Mouse (Mus musculus) gastrocnemius, postnatal 10 days (tissue): ENCODE results near the gene Tmem199. TPM values are rescaled to one million over a fixed set of nuclear protein-coding genes. Genes with fewer than 3 reads are reported as not detected.
A peak's percentile ranks its signal among the peaks of the same experiment; 100 is the strongest.

Experiments used
- DNase-seq: peaks from one replicate; pipeline ENCODE4 v3.0.0; 2021; ENCODE audit warnings: mixed read lengths
- total RNA-seq, 2 experiments: library from RNA; stranded (reverse); gene quantifications; 2 replicates each; pipeline ENCODE4 v1.2.3; 2021

Tmem199 gene
- total RNA-seq, 2 experiments from 2014 or later, result 14.2 to 16.3 TPM

DNA sequence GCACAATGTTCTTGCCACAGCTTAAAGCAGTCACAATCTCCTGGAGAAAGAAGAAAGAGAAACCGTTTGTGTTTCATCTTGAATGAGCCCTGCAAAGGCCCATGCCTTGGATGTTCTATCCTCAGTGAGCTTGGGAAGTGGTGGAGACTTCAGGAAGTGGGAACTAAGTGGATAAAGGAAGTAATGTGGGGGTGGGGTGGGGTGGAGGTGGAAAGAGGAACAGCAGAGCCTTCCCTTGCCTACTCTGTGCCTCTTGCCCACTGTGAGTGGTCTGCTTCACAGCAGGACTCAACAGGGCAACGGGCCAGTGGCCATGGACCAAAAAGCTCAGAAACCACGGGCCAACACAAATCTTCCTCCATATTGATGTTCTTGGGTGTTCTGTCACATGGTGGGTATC lies 36.7 kb downstream of the Tmem199 start:
- no peak for DNase-seq

DNA sequence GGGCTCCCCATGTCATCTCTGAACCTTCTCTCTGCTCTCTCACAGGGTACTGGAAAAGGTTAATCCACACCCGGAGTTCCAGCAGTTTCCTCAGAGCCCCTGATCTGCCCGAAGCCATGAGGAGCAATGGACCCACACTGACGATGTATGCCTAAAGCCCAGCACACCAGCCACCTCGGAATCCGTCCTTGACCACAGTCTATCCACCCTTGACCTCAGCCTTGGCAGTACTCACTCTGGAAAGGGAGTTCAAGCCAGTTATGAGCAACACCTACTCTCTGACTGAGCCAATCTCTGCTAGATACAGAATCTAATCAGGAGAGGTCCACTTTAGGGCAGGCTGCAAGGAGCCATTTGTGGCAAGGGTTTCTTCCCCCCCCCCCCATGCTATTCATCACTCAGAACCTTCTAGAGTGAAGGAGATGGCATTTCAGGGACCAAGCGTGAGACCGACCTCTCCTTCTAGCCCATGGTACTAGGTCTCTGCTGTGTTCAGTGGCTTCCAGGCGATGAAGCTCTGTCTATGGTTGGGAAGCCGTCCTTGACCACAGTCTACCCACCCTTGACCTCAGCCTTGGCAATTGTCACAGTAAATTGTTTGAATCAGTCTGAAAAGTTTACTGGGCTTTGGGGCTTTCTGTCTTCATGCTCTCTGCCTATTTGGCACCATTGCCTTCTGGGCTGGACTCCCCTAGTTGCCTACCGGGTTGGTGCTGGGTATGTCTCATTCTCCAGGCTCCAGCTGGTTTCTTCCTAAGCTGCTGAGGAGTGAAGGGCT lies 40.5 kb downstream of the Tmem199 start:
- no peak for DNase-seq

- no peak for DNase-seq
Measured at GRCm38 (mm10) chr11:78467932-78468331, 44.0 kb downstream of the Tmem199 start.

- DNase-seq, result no peak
Measured at GRCm38 (mm10) chr11:78467515-78467914, 44.5 kb downstream of the Tmem199 start.

DNA sequence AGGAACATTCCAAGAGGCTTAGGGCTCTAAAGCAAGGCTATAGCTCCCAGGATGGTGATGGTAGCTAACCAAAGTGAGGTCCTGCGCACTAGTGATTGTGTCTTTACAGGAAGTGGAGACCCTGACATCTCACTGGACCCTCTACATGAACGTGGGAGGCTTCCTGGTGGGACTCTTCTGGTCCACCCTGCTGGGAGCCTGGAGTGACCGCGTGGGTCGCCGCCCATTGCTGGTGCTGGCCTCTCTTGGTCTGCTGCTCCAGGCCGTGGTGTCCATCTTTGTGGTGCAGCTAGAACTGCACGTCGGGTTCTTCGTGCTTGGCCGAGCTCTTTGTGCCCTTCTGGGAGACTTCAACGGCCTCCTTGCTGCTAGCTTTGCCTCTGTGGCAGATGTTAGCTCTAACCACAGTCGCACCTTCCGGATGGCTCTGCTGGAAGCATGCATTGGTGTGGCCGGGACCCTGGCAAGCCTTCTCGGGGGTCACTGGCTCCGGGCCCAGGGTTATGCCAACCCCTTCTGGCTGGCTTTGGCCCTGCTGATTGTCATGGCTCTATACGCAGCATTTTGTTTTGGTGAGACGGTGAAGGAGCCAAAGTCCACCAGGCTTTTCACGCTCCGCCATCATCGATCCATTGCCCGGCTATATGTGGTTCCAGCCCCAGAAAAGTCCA lies 45.6 kb downstream of the Tmem199 start:
- DNase-seq, result no peak

GRCm38 (mm10) chr11:78465568-78466180 lies 46.3 kb downstream of the Tmem199 start, which contains the start of gene Slc46a1:
TSS of gene Slc46a1 (plus strand) at chr11:78465697.
- peak; percentile 91 for DNase-seq

GRCm38 (mm10) chr11:78465116-78465515 lies 46.9 kb downstream of the Tmem199 start:
- DNase-seq, result no peak

DNA sequence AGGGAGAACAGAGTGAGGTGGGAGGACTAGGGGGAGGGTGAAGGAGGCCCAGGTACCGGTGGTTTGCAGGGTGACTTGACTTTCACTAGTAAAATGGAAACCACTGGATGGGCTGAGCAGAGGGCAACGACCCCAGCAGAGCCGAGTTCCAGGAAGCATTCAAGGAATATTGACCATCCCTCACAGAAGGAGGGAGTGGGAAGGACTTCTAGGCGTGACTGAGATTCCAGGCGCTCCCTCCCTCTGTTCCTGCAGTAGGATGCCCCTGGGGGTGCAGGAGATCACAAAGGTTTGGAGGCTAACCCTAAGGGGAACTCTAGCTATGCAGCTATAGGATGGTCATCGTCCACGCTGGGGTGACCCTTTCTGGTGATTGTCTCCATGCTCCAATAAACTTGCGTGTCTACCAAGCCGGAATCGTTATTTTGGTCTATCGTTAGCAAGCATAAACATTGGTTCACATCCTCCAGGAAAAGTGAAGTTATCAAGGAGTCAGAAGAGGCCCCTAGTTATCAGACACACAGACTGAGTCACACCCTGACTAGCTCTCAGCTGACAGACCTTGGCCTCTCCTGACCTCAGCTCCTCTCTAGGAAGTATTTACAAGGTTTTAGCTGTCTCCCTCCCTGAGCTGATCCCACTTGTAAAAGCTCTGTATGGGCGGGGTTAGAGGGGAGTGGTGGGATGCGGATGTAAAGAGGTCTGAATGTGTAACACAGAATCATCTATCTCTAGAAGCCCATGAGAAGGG lies 48.5 kb downstream of the Tmem199 start:
- no peak for DNase-seq

DNA sequence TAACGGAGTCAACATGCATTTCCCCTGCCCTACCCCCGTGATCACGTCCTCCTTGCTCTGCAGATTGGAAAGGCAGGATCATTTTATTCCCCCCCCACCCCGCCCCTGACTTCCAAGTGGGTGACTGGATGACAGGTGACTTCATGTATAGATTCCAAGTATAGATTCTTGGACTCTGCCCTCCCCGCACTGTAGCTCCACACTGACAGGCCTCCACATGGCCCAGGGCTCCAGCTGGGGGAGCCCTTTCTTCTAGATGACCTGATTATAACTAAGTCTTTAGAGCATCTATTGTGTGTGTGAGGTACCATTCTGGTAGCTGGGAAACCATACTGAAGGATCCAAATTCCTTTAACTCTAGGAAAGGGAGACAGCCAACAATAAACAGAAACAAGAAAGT lies 49.3 kb downstream of the Tmem199 start:
- DNase-seq, result no peak

- no peak for DNase-seq
Measured at GRCm38 (mm10) chr11:78461894-78462293, 50.1 kb downstream of the Tmem199 start.

DNA sequence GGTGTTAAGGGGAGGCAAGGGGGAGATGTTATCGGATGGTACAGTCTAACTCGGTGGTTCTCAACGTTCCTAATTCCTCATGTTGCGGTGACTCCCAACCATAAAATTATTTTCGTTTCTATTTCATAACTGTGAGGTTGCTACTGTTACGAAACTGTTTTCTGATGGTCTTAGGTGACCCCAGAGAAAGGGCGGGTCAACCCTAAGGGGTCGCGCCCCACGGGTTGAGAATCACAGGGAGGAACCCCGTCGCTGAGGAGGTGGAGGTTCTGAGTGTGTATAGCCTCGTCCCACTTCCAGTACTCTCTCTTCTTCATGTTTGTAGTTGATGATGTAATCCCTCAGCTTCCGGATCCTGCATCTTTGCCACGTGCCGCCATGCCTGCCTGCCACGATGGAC lies 53.2 kb downstream of the Tmem199 start:
- no peak for DNase-seq

Other genes starting within 250 kb of the Tmem199 start
- gene BC030499, start 221.3 kb downstream of the Tmem199 start, total RNA-seq, result under 1 TPM; 0.36 to 0.59 TPM
- gene Spag5, start 210.6 kb downstream of the Tmem199 start, total RNA-seq, result 10 to 100 TPM in 1 of 2 experiments, 1 to 10 TPM in 1; 7.1 to 11.3 TPM
- gene Aldoc, start 189.2 kb downstream of the Tmem199 start, total RNA-seq, result 1 to 10 TPM; 1.9 to 2.0 TPM
- gene Pigs, start 183.8 kb downstream of the Tmem199 start, total RNA-seq, result 10 to 100 TPM; 24.9 to 25.5 TPM
- gene Unc119, start 168.7 kb downstream of the Tmem199 start, total RNA-seq, result 10 to 100 TPM; 26.2 to 28.4 TPM
- gene Foxn1, start 125.6 kb downstream of the Tmem199 start, total RNA-seq, result not detected
- not detected for gene Slc13a2, start 90.0 kb downstream of the Tmem199 start, total RNA-seq
- gene Slc46a1, start 46.5 kb downstream of the Tmem199 start, total RNA-seq, result 1 to 10 TPM; 1.6 to 2.8 TPM
- 1 to 10 TPM; 1.2 to 1.7 TPM for gene Sarm1, start 14.4 kb downstream of the Tmem199 start, total RNA-seq
- gene Vtn, start 13.1 kb downstream of the Tmem199 start, total RNA-seq, result 10 to 100 TPM; 29.8 to 39.0 TPM
- gene Sebox, start 8.7 kb downstream of the Tmem199 start, total RNA-seq, result not detected
- gene Poldip2, start within 50 bp of the Tmem199 start, total RNA-seq, result 100 to 1,000 TPM in 1 of 2 experiments, 10 to 100 TPM in 1; 99.9 to 109 TPM
- gene Tnfaip1, start 24.2 kb upstream of the Tmem199 start, total RNA-seq, result 10 to 100 TPM; 39.3 to 42.6 TPM
- gene Ift20, start 24.2 kb upstream of the Tmem199 start, total RNA-seq, result 10 to 100 TPM; 28.0 to 39.1 TPM
- 10 to 100 TPM; 11.9 to 13.9 TPM for gene Tmem97, start 38.6 kb upstream of the Tmem199 start, total RNA-seq
- 1 to 10 TPM; 6.5 to 8.6 TPM for gene Nlk, start 185.2 kb upstream of the Tmem199 start, total RNA-seq
- 10 to 100 TPM; 14.4 to 16.4 TPM for gene Ccnq, start 239.6 kb upstream of the Tmem199 start, total RNA-seq